Mouse (Mus musculus) lung, postnatal 0 days (tissue): Measurements from ENCODE around the gene Wfdc15b. TPM values are rescaled to one million over a fixed set of nuclear protein-coding genes. Genes with fewer than 3 reads are reported as not detected.

Experiments used
- ATAC-seq: fragments of 200-750 bp; cut with Nextera tagmentation; 2 replicates; pipeline ENCODE4 v1.8.0; 2017; ENCODE audit warnings: moderate library complexity
- DNase-seq: peaks from one replicate; pipeline ENCODE4 v3.0.0-alpha.2; 2016; ENCODE audit warnings: low spot score
- H3K27ac ChIP-seq: fragments of 300-500 bp; sonication (generic); 2 replicates; pipeline ENCODE4 v1.5.1; 2014; ENCODE audit warnings: antibody characterized with exemption, mild to moderate bottlenecking, low read length, mixed read lengths
- H3K27me3 ChIP-seq: fragments of 300-500 bp; sonication (generic); replicated peaks from 2 replicates; pipeline ENCODE4 v1.6.1; 2014; ENCODE audit warnings: low read length, mixed read lengths; ENCODE audit not compliant: insufficient read depth
- H3K36me3 ChIP-seq: fragments of 300-500 bp; sonication (generic); 2 replicates; pipeline ENCODE4 v1.6.1; 2014; ENCODE audit warnings: low read length, mixed read lengths; ENCODE audit not compliant: insufficient read depth
- H3K4me1 ChIP-seq: fragments of 300-500 bp; sonication (generic); 2 replicates; pipeline ENCODE4 v1.6.1; 2014; ENCODE audit warnings: antibody characterized with exemption, low read depth, low read length, mixed read lengths; ENCODE audit not compliant: insufficient read depth
- H3K4me2 ChIP-seq: fragments of 300-500 bp; sonication (generic); replicated peaks from 2 replicates; pipeline ENCODE4 v1.6.1; 2014; ENCODE audit warnings: low read depth, mild to moderate bottlenecking, low read length, moderate library complexity, mixed read lengths
- H3K4me3 ChIP-seq: fragments of 300-500 bp; sonication (generic); 2 replicates; pipeline ENCODE4 v1.5.1; 2014; ENCODE audit warnings: low read depth, low read length
- H3K9ac ChIP-seq: fragments of 300-500 bp; sonication (generic); replicated peaks from 2 replicates; pipeline ENCODE4 v1.6.1; 2014; ENCODE audit warnings: low read depth, mild to moderate bottlenecking
- H3K9me3 ChIP-seq: fragments of 300-500 bp; sonication (generic); 2 replicates; pipeline ENCODE4 v1.6.1; 2016; ENCODE audit warnings: low read length, mixed read lengths
- CTCF ChIP-seq: IDR thresholded peaks from 2 replicates; pipeline ENCODE4 v1.5.1; 2016; ENCODE audit warnings: antibody characterized with exemption, mild to moderate bottlenecking
- EP300 ChIP-seq: IDR thresholded peaks from 2 replicates; pipeline ENCODE4 v1.6.1; 2016; ENCODE audit warnings: antibody characterized with exemption, mild to moderate bottlenecking, control low read depth
- WGBS: fragments of 180-500 bp; shearing (Covaris S2); extraction: QIAGEN DNeasy Blood & Tissue Kit; methylation state at CpG from one replicate; pipeline ENCODE4 v1.1.7; 2014; 5-methylcytosine and 5-hydroxymethylcytosine counted together
- polyA plus RNA-seq: library from polyadenylated mRNA; unstranded; fragments of >200 nt; fragmentation: Nextera tagmentation; extraction: Ambion mirVana; gene quantifications from 2 replicates; pipeline ENCODE4 v1.2.1, GENCODE M21; 2015

Wfdc15b gene
- polyA plus RNA-seq, 1 experiment from 2014 or later = not detected

GRCm38 (mm10) chr2:164174649-164175395 lies 46.6 kb downstream of the Wfdc15b start:
- ATAC-seq (no peak), DNase-seq (no peak)
- Histone ChIP-seq H3K9ac (no peak overlapping the region), H3K4me3 (no peak overlapping the region), H3K4me2 (no peak overlapping the region), H3K36me3 (no peaks in the 10 kb centered on the region), H3K27ac (no peak overlapping the region), H3K4me1 (0 out of 2 replicates have a peak, but pooled peaks cover 4% of the 10 kb centered on the region), H3K27me3 (peaks cover 12% of the 10 kb centered on the region), H3K9me3 (no peaks in the 10 kb centered on the region)
- WGBS = 65% methylated on average over 8 of the region's 8 CpGs
- TF ChIP-seq EP300 = no peak
- no peak for TF ChIP-seq CTCF

GRCm38 (mm10) chr2:164173394-164173793 lies 48.1 kb downstream of the Wfdc15b start:
- Histone ChIP-seq H3K4me1 (0 out of 2 replicates have a peak, but pooled peaks cover 4% of the 10 kb centered on the region), H3K27me3 (peaks cover 26% of the 10 kb centered on the region), H3K36me3 (no peaks in the 10 kb centered on the region), H3K9ac (no peak overlapping the region), H3K9me3 (no peaks in the 10 kb centered on the region), H3K4me2 (no peak overlapping the region), H3K27ac (no peak overlapping the region), H3K4me3 (no peak overlapping the region)
- ATAC-seq (no peak), DNase-seq (no peak)
- TF ChIP-seq CTCF = no peak
- no peak for TF ChIP-seq EP300
- 43% methylated on average over 3 of the region's 3 CpGs for WGBS

- Histone ChIP-seq H3K4me3 (peak within 1 kb of the TSS; percentile 23; the same call in 1 of the 2 replicates), H3K4me1 (0 out of 2 replicates have a peak, but pooled peaks cover 7% of the 10 kb centered on the region), H3K27me3 (peaks cover 43% of the 10 kb centered on the region), H3K9me3 (no peaks in the 10 kb centered on the region), H3K4me2 (peak within 1 kb of the TSS; percentile 50), H3K36me3 (no peaks in the 10 kb centered on the region), H3K27ac (no peak within 1 kb of the TSS), H3K9ac (no peak within 1 kb of the TSS)
- no peak for ATAC-seq
- TF ChIP-seq CTCF = no peak
- no peak for TF ChIP-seq EP300
- no peak for DNase-seq
- WGBS = 2% methylated on average over 18 of the region's 29 CpGs
Observed at GRCm38 (mm10) chr2:164170902-164171301, 50.6 kb downstream of the Wfdc15b start, which contains the start of gene Kcns1. Gene Kcns1, minus strand, starts transcription at chr2:164171113.

- H3K4me3 ChIP-seq = no peak overlapping the region
- no peak overlapping the region for H3K9ac ChIP-seq
- ATAC-seq (no peak), DNase-seq (no peak)
- H3K4me2 ChIP-seq = no peak overlapping the region
- TF ChIP-seq CTCF (no peak), EP300 (no peak)
- no peaks in the 10 kb centered on the region for H3K9me3 ChIP-seq
- H3K27me3 ChIP-seq = peaks cover 43% of the 10 kb centered on the region
- no peaks in the 10 kb centered on the region for H3K36me3 ChIP-seq
- H3K27ac ChIP-seq = no peak overlapping the region
- H3K4me1 ChIP-seq = 0 out of 2 replicates have a peak, but pooled peaks cover 7% of the 10 kb centered on the region
- 4% methylated on average over 11 of the region's 11 CpGs for WGBS
Observed at GRCm38 (mm10) chr2:164170326-164170725, 51.1 kb downstream of the Wfdc15b start.

GRCm38 (mm10) chr2:164168571-164168946 lies 52.9 kb downstream of the Wfdc15b start:
- Histone ChIP-seq H3K36me3 (no peaks in the 10 kb centered on the region), H3K27me3 (peaks cover 43% of the 10 kb centered on the region), H3K4me2 (peak overlapping the region; percentile 36; the same call in 1 of the 2 replicates), H3K9me3 (no peaks in the 10 kb centered on the region), H3K4me1 (0 out of 2 replicates have a peak, but pooled peaks cover 7% of the 10 kb centered on the region), H3K9ac (no peak overlapping the region), H3K4me3 (peak overlapping the region; percentile 10; the same call in 1 of the 2 replicates), H3K27ac (no peak overlapping the region)
- TF ChIP-seq EP300 (no peak), CTCF (no peak)
- 0 out of 2 replicates have a peak, but pooled peaks have one; percentile 9 for ATAC-seq
- 9% methylated on average over 40 of the region's 42 CpGs for WGBS
- no peak for DNase-seq

GRCm38 (mm10) chr2:164167752-164168570 lies 53.5 kb downstream of the Wfdc15b start:
- peak overlapping the region; percentile 10; the same call in 1 of the 2 replicates for H3K4me3 ChIP-seq
- peak overlapping the region; percentile 36; the same call in 1 of the 2 replicates for H3K4me2 ChIP-seq
- peaks cover 43% of the 10 kb centered on the region for H3K27me3 ChIP-seq
- 0 out of 2 replicates have a peak, but pooled peaks cover 7% of the 10 kb centered on the region for H3K4me1 ChIP-seq
- H3K9ac ChIP-seq = no peak overlapping the region
- no peak overlapping the region for H3K27ac ChIP-seq
- no peaks in the 10 kb centered on the region for H3K36me3 ChIP-seq
- 15% methylated on average over 84 of the region's 90 CpGs for WGBS
- no peak for DNase-seq
- TF ChIP-seq CTCF = no peak
- no peak for TF ChIP-seq EP300
- 0 out of 2 replicates have a peak, but pooled peaks have one; percentile 17 for ATAC-seq
- H3K9me3 ChIP-seq = no peaks in the 10 kb centered on the region
